Mouse (Mus musculus): ENCODE measurements around the gene Mfn1.

Mfn1 gene

DNA sequence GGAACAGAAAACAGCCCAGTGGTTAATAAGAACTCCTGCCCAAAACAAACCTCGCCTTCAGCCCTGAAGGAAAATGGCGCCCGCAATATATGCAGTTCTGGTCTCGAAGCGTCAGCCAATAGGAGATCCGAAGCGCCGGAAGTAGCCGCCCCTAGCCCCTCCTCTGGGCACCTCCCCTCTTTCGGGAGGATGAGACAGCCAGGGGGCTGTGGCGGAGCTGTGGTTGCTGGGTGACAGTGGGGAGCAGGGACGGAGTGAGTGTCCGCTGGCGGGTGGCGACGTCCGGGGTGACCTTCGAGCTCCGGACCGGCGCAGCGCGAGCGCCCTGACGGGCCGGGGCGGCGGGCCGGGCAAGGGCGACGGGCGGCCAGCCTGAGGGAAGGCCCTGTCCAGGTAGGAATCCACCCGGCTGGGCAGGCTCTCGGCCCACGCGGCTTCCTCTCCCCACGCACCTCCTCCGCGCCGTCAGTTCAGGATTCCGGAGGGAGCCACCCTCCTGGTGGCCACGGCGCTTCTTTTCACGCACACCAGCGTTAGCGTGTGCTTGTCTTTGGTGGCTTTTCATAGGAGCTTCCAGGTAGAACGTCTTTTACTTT, at the start of gene Mfn1:
Gene Mfn1 (plus strand): TSS at position 163 of the 596 bp plus-strand sequence.
- DNase-seq, result peak; percentile 97

GRCm38 (mm10) chr3:32479961-32480360, 49.3 kb upstream of the Mfn1 start:
- no peak for DNase-seq

GRCm38 (mm10) chr3:32483035-32483434, 46.2 kb upstream of the Mfn1 start:
- DNase-seq, result no peak

DNA sequence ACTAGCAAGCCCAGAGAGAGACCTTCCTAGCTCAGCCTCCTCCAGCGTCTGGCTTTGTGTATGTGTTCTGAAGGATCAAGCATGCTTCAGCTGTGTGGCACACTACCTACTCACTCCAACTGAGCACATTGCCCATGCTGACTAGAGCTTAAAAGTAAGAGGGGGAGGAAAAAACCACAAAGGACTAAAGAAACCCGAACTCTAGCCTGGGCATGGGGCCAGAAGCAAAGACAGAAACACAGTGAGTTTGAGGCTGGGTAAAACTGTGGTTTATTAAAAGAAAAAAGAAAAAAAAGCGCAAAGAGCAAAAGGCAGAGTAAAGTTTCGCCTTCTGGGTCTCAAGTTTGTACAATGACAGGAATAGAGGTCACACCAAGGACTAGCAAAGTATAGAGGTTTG, 42.7 kb upstream of the Mfn1 start:
- no peak for DNase-seq

- DNase-seq, result no peak
Observed at GRCm38 (mm10) chr3:32488172-32488571, 41.1 kb upstream of the Mfn1 start.

DNA sequence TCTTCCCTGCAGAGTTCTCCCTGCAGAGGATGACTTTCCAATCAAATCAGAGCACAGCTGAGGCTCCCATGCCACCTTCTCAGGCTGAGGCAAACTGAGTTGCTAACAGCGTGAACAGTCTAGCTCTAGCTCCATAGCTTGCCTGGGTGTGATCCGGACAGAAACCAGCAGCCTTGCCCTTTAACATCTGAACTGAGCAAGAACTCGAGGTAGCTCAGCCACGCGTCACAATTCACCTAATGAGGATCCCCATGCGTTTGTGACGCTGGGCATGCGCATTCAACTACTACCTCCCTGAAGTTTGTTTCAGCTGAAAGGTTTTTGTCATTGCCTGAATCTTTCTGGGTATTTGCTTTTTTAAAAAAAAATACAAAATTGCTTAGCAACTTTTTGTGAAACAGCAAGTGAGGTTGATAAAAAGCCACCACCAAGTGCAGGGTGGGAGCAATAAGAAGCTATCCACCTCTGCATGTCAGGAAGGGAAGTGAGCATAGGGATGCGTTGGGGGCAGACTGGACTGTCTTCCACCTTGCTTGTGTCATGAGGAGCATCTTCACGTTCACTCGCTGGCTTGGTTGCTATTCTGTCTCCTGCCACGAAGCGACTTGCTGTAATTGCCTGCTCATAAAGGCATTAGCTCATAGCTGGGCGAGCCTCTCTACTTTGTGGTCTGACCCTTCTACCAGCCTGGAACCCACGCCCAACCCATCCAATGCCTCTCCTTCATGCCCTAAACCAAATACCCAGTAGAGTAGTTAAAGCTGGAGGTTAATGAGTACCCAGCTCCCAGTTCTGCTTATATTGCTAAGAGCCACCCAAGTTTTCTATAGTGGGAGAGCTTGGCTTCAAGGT, 39.0 kb upstream of the Mfn1 start:
- DNase-seq, result no peak

- no peak for DNase-seq
Observed at GRCm38 (mm10) chr3:32490928-32491315, 38.3 kb upstream of the Mfn1 start.

GRCm38 (mm10) chr3:32492097-32493090, 36.9 kb upstream of the Mfn1 start, which contains the start of gene Kcnmb3:
Kcnmb3 (minus strand) TSS chr3:32492231.
- no peak for DNase-seq

- no peak for DNase-seq
Observed at GRCm38 (mm10) chr3:32494387-32495087, 34.7 kb upstream of the Mfn1 start.

DNA sequence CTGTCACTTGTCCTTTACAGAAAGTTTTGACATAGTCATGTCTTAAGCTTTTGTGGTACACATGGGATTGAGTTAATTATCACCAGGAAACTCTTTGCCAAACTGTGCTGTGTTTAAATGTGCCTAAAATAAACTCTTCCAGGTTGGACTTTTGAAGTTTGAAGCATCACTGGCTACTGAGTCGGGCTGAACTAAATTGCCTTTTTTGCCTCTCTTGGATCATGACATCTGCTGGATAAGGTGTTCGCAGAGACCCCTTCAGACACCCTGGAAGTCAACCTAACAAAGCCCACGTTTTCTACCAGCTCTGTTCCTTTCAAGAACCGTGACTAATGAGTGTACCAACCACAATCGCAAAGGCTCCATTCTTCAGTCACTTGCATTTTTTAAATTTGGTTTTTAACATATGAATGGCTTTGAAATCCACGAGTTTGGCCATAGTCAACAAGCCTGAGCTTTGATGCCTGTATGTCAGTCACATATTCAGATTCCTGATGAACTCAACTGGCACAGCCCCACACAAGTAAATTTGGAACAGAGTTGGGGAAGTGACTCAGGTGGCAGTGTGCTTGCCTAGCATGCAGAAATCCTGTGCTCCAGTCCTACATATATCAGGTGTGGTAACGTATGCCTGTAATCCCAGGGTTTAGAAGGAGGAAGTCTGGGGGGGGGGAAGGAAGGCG, 34.0 kb upstream of the Mfn1 start:
- no peak for DNase-seq

DNA sequence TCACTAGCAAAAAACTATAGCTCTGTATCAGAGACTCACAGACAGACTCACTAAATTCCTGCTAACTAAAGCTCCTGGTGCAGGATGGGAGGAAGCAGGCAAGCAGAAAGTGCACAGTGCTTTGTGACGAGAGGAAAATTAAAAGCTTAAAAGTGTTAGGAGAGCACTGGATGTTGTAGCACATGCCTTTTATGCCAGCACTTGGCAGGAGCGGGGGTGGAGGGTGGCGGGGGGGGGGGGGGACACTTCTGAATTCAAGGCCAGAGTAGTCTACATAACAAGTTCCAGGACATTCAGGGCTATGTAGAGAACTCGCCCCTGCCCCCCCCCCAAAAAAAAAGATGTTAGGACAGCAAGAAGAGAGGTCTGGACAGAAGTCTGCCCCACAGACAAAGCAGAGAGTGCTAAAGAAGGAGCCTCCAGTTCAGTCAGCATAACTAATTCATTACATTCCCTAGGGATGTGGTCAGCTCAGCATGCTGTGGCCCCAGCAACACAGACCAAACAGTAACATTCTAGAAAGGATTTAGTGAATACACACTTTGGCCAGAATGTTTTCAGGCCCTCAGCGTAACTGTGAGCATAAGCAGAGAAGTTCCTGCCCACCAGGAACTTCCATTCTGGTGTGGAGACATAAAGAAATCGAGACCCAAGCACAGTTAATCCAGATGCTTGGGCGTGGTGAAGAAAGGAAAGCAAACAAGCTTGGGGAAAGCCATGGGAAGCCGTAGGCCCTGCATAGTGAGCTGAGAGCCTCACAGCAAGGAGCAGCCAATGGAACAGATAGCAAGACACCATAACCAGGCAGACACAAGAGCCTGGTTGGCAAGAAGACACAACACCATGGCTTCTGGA, 33.2 kb upstream of the Mfn1 start:
- no peak for DNase-seq

DNA sequence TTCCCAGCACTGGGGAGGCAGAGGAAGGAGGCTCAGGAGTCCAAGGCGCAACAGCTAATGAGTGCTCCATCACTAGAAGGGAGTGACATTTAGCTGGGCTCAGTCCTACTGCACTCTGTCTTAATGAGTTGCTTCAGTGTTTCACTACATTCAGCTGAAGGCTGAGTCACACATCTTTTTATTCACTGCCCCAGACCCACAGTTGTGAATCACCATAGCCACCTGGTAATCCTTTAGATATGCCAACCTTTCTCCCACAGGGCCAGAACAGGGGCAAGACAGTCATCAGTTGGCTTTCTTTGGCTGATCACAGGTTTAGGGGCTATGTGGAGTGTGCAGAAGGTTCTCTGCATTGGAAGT, 32.6 kb upstream of the Mfn1 start:
- no peak for DNase-seq

GRCm38 (mm10) chr3:32500346-32500745, 28.9 kb upstream of the Mfn1 start:
- DNase-seq, result no peak

GRCm38 (mm10) chr3:32505841-32506240, 23.4 kb upstream of the Mfn1 start:
- no peak for DNase-seq

DNA sequence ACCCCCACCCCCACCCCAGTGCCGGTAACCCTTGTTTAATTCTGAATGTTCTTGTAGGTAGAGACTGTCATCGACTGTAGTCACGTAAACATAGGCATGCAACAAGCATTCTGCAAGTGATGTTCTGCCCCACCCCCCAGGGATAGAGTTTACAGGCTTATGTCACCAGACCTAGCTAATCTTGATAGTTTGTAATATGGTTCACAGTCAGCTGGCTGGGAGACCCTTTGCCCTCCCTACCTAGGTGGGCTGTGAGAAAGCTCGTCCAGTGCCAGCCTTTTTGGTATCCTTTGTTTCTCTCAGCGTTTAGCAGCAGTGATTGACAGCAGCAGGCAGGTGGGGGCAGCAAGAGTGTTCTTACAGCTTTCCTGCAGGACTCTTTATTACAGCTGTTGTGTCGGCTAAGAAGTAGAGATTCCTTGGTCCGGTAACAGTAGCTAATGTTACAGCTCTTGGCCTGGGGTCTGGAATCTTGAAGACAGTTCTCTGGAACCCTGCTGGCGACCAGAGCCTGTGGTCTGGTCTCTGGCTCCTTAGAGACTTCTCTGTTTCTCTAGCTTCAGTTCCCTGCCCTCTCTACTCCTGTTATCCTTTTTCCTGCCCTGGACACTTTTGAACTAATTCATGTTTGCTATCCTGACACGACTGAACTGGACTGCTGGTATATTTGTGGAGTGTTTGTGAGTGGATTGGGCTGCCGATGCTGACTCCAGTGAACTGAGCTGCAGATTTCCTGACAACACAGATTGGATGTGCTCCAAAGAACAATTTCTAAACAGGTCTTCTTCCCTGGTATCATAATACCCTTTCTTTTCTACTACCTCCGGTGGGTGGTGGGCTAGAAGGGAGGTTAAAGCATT, 22.7 kb upstream of the Mfn1 start:
- DNase-seq, result no peak

DNA sequence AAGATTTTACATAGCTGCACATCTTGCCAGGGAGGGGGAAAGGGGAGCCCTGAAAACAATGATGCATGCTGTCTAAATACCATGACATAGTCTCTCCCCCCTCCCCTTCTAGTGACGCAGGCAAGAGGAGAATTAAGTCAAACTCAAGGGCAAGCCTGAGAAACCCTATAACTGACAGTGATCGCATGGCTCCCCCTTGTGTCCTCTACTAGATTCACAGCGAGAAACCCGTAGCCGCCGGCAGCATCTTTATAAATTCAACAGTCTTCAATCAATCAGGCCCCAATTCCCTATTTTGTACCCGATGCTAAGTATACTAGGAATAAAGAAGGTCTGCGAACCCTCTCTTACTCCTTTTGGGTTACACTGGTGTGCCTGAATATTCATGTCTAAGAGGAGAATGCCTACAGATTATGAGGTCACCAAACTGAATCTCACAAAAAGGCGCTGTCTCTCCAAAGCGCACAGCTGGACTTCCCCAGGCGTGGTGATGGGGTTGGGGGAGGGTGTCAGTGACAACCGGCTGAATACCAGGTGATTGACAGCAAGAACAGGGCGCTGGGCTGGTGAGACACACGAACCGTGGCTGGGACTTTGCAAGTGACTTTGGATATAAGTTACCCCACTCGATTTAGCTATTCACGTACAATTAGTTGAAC, 20.5 kb upstream of the Mfn1 start:
- peak; percentile 90 for DNase-seq

DNA sequence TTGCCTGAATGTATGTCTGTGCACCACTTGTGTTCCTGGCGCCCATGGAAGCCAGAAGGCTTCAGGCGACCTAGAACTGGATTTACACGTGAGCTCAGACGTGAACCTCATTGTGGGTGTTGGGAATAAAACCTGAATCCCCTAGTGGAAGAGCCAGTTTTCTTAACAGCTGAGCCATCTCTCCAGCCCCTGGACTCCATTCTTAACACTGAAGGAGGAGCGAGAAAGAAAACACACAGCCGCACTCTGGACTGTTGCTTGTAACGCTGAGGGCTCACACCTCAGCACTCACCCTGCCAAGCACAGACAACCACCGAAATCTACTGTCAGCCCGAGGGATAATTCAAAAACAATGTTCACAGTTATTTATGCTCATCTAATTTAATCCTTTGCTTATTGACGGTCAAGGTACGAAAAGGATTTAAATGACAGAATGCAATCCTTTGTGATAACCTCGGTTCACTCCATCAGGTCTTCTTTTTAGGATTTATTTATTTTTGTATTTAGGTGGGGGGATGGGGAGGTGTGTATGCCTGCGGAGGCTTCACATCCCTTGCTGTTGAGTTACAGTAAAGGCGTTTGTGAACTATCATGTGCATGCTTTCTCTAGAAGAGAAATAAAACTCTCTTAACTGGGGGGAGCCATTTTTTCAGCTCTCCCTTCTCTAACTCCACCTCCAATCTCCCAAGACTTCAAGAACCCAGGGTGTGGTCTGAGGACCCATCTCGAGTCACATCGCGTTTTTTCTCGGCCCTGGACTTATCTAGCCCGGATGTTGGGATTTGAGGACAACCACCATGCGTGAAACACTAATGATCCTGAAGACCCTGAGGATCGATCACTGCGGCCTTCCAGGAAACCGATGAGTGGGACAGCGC, 19.5 kb upstream of the Mfn1 start, which contains the start of gene Zfp639:
Gene Zfp639 (plus strand): TSS at position 764 of the 879 bp plus-strand sequence.
- peak; percentile 30 for DNase-seq

Measured in retina, postnatal 1 day (tissue).